Mouse (Mus musculus) adrenal gland, adult (tissue): ENCODE results near the gene Olfr305.
"Not testable (repeated sequence)": the region's sequence is repeated elsewhere in the genome, so short reads cannot be mapped to it uniquely, and the experiment has no call there.

ENCODE experiments used
- DNase-seq, 2 experiments: peaks; one replicate each; pipeline ENCODE4 v3.0.0; 2022 to 2023; ENCODE audit warnings: low spot score in 1 of 2; ENCODE audit not compliant: inconsistent age in 2 of 2

Olfr305 gene

GRCm38 (mm10) chr7:86366828-86367227 lies at the start of gene Olfr305:
Gene Olfr305, minus strand, starts transcription at chr7:86366928.
- no peak for DNase-seq

- DNase-seq: no peak
Observed at GRCm38 (mm10) chr7:86403546-86403945, 36.8 kb upstream of the Olfr305 start, which contains the start of gene Olfr301. Gene Olfr301, plus strand, starts transcription at chr7:86403846.

GRCm38 (mm10) chr7:86397689-86398088 lies 31.0 kb upstream of the Olfr305 start, which contains the start of gene Olfr303:
Gene Olfr303, minus strand, starts transcription at chr7:86397789.
- no peak for DNase-seq

GRCm38 (mm10) chr7:86386558-86386957 lies 19.8 kb upstream of the Olfr305 start, which contains the start of gene Olfr304:
Gene Olfr304, minus strand, starts transcription at chr7:86386658.
- no peak for DNase-seq

GRCm38 (mm10) chr7:86385769-86386168 lies 19.0 kb upstream of the Olfr305 start:
- DNase-seq: no peak

- DNase-seq: not testable (repeated sequence)
Observed at GRCm38 (mm10) chr7:86346296-86346695, 20.4 kb downstream of the Olfr305 start.

GRCm38 (mm10) chr7:86344253-86344652 lies 22.5 kb downstream of the Olfr305 start:
- DNase-seq: no peak

- DNase-seq: no peak
Observed at GRCm38 (mm10) chr7:86342881-86343565, 23.7 kb downstream of the Olfr305 start.

- DNase-seq: no peak
Observed at GRCm38 (mm10) chr7:86337486-86337885, 29.2 kb downstream of the Olfr305 start, which contains the start of gene Olfr307. Gene Olfr307, minus strand, starts transcription at chr7:86337586.

GRCm38 (mm10) chr7:86325530-86325929 lies 41.2 kb downstream of the Olfr305 start, which contains the start of gene Olfr308:
Gene Olfr308, minus strand, starts transcription at chr7:86325630.
- DNase-seq: no peak

- no peak for DNase-seq
Observed at GRCm38 (mm10) chr7:86321323-86321722, 45.4 kb downstream of the Olfr305 start.

- DNase-seq: no peak
Observed at GRCm38 (mm10) chr7:86313608-86314007, 53.1 kb downstream of the Olfr305 start, which contains the start of gene Olfr309. Gene Olfr309, minus strand, starts transcription at chr7:86313708.
